Mouse (Mus musculus) limb, embryonic 12.5 days (tissue): Measurements from ENCODE around the gene Gm8765. TPM values are rescaled to one million over a fixed set of nuclear protein-coding genes. Genes with fewer than 3 reads are reported as not detected.
"Not testable (repeated sequence)": the region's sequence is repeated elsewhere in the genome, so short reads cannot be mapped to it uniquely, and the experiment has no call there.

Experiments used
- ATAC-seq: fragments of 200-750 bp; cut with Nextera tagmentation; 2 replicates; pipeline ENCODE4 v1.8.0; 2017; ENCODE audit warnings: low read depth, moderate TSS enrichment; ENCODE audit not compliant: insufficient number of reproducible peaks, insufficient read depth, low FRiP score, low TSS enrichment
- H3K27ac ChIP-seq: fragments of 300-500 bp; sonication (generic); 2 replicates; pipeline ENCODE4 v1.5.1; 2016; ENCODE audit warnings: mild to moderate bottlenecking, moderate library complexity
- H3K27me3 ChIP-seq: fragments of 300-500 bp; sonication (generic); 2 replicates; pipeline ENCODE4 v1.6.1; 2016; ENCODE audit warnings: mild to moderate bottlenecking, moderate library complexity
- H3K36me3 ChIP-seq: fragments of 300-500 bp; sonication (generic); 2 replicates; pipeline ENCODE4 v1.6.1; 2016; ENCODE audit warnings: mild to moderate bottlenecking, moderate library complexity
- H3K4me1 ChIP-seq: fragments of 300-500 bp; sonication (generic); replicated peaks from 2 replicates; pipeline ENCODE4 v1.6.1; 2016
- H3K4me2 ChIP-seq: fragments of 300-500 bp; sonication (generic); 2 replicates; pipeline ENCODE4 v1.6.1; 2016; ENCODE audit warnings: mild to moderate bottlenecking, moderate library complexity
- H3K4me3 ChIP-seq: fragments of 300-500 bp; sonication (generic); replicated peaks from 2 replicates; pipeline ENCODE4 v1.5.1; 2016; ENCODE audit warnings: mild to moderate bottlenecking
- H3K9ac ChIP-seq: fragments of 300-500 bp; sonication (generic); replicated peaks from 2 replicates; pipeline ENCODE4 v1.6.1; 2016; ENCODE audit warnings: mild to moderate bottlenecking, moderate library complexity
- H3K9me3 ChIP-seq: fragments of 300-500 bp; sonication (generic); 2 replicates; pipeline ENCODE4 v1.6.1; 2016; ENCODE audit warnings: mild to moderate bottlenecking, moderate library complexity
- WGBS: fragments of 180-500 bp; shearing (Covaris S2); methylation state at CpG from one replicate; pipeline ENCODE4 v1.1.7; 2016; 5-methylcytosine and 5-hydroxymethylcytosine counted together
- microRNA-seq: library from miRNA; unstranded; fragments of <30 nt; microRNA quantifications from one replicate; pipeline ENCODE4, GENCODE M21; 2017
- polyA plus RNA-seq: library from polyadenylated mRNA; unstranded; fragments of >200 nt; fragmentation: Nextera tagmentation; extraction: Ambion mirVana; gene quantifications from 2 replicates; pipeline ENCODE4 v1.2.1, GENCODE M21; 2016

Gene Gm8765
- not detected in 2 replicates for polyA plus RNA-seq

- not testable (repeated sequence) for H3K36me3 ChIP-seq, H3K4me3 ChIP-seq, H3K4me1 ChIP-seq, H3K27me3 ChIP-seq, H3K4me2 ChIP-seq, ATAC-seq, H3K27ac ChIP-seq, H3K9me3 ChIP-seq, H3K9ac ChIP-seq
- WGBS, result 33% methylated on average over 1 of the region's 2 CpGs
Observed at GRCm38 (mm10) chr13:50698012-50698411, at the start of gene Gm8765. Gene Gm8765, plus strand, starts transcription at chr13:50698312.

- not testable (repeated sequence) for H3K27ac ChIP-seq, ATAC-seq, H3K4me2 ChIP-seq, H3K4me1 ChIP-seq, H3K4me3 ChIP-seq, H3K9me3 ChIP-seq, H3K27me3 ChIP-seq, H3K36me3 ChIP-seq, H3K9ac ChIP-seq
- 75% methylated on average over 2 of the region's 2 CpGs for WGBS
Observed at GRCm38 (mm10) chr13:50648771-50649170, 49.3 kb upstream of the Gm8765 start.

GRCm38 (mm10) chr13:50750282-50750681, 52.2 kb downstream of the Gm8765 start:
- H3K27ac ChIP-seq, H3K36me3 ChIP-seq, H3K4me3 ChIP-seq, H3K9me3 ChIP-seq, H3K27me3 ChIP-seq, ATAC-seq, H3K4me2 ChIP-seq, H3K4me1 ChIP-seq, H3K9ac ChIP-seq: not testable (repeated sequence)

DNA sequence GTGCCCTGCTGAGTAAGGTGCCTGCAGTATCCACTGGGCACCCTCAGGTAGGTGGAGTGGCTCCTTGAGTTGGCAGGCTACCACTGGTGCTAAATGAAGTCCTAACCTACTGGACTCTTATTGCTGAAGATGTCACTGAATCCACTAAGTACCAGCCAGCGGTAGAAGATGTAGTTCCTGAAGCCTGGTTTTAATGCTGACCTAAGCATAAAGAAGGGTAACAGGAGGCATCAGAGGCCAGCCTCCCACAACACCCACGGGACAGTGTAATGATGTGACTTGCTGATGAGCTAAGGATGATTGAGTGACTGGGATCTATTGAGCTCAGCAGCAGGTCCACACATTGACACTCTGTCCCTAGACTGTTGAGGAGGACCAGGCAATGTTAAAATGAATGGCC, 53.6 kb downstream of the Gm8765 start:
- no peak overlapping the region for H3K9ac ChIP-seq
- no peaks in the 10 kb centered on the region for H3K36me3 ChIP-seq
- H3K4me3 ChIP-seq, result no peak overlapping the region
- H3K27ac ChIP-seq, result no peak overlapping the region
- no peaks in the 10 kb centered on the region for H3K4me1 ChIP-seq
- H3K27me3 ChIP-seq, result no peaks in the 10 kb centered on the region
- WGBS, result 81% methylated on average over 2 of the region's 2 CpGs
- ATAC-seq, result no peak
- H3K9me3 ChIP-seq, result no peaks in the 10 kb centered on the region
- H3K4me2 ChIP-seq, result no peak overlapping the region

DNA sequence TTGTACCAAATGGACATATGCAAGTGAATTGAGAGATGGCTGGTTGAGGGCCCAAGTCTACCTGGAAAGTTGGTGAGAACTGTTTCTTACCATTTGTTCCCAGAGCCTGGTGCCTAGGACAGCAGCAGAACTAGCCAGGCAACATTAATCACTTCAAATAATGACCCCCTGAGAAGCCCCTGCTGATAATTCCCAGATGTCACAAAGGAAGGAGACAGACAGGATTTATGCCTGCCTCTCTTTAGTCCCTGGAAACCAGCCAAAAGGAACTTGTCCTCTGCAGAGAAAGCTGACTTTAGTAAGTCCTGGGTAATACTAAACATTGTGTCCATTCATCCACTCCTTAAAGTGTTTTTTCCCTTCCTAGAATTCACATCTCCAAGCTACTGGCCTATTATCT, 54.8 kb downstream of the Gm8765 start:
- H3K4me1 ChIP-seq, H3K36me3 ChIP-seq, H3K4me3 ChIP-seq, H3K27me3 ChIP-seq, H3K9me3 ChIP-seq, H3K27ac ChIP-seq, H3K4me2 ChIP-seq, H3K9ac ChIP-seq, ATAC-seq: not testable (repeated sequence)

Small RNAs within 50 kb of the gene (microRNA-seq; reads per million reads assigned to microRNA genes)
- not detected for gene Gm23952

Other genes starting within 250 kb of the Gm8765 start
- not detected in 2 replicates for gene Nutm2, start 231.0 kb upstream of the Gm8765 start, polyA plus RNA-seq
- gene Gm904, start 55.1 kb upstream of the Gm8765 start, polyA plus RNA-seq, result not detected in 2 replicates